Mouse (Mus musculus) regulatory T cell (primary cell): Measurements from ENCODE around the gene Dhx30.

Experiments
- in situ Hi-C: fragments of 300-600 bp; cut with MboI, MseI; formaldehyde crosslinking; loops from one replicate; pipeline ENCODE4 v1.15.1; 2025; ENCODE audit warnings: high pct_unique_total_duplicates

Gene Dhx30

DNA sequence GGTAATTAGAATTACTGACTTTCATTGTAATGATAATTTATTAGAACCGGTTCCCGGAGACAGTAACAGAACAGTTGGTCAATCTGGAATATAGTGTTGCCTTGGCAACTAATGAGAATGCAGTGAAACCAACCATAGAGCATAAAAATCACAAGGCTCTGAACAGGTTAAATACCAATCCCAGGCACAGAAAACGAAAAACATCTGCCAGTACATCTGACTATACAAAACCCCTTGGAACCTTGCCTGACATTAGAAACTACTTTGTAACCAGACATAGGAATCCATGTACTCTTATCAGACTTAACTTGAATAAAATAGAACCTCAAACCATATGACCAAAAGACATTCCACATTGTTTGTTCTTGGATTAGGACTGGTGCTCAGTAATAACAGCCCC lies 69.8 kb downstream of the Dhx30 start:
- in situ Hi-C loops, result no loop called here

DNA sequence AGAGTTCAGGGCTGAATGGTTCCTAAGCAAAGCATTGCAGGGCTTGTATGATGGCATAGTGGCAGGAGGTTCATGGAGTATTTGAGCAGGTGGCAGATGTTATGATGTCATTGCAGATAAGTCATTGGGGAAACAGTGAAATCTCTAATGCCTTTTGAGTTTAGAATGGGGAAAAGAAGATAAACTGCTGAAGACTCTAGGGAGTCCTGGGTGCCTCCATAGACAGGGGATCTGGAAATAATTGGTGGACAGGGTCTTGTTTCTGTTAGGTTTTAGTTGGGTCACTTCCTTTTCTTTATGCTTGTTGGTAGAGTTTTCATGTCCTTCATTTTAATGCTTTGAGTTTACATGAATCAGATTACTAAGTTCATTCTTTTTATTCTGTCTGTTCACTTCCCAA lies 70.4 kb downstream of the Dhx30 start:
- in situ Hi-C loops, result no loop called here

DNA sequence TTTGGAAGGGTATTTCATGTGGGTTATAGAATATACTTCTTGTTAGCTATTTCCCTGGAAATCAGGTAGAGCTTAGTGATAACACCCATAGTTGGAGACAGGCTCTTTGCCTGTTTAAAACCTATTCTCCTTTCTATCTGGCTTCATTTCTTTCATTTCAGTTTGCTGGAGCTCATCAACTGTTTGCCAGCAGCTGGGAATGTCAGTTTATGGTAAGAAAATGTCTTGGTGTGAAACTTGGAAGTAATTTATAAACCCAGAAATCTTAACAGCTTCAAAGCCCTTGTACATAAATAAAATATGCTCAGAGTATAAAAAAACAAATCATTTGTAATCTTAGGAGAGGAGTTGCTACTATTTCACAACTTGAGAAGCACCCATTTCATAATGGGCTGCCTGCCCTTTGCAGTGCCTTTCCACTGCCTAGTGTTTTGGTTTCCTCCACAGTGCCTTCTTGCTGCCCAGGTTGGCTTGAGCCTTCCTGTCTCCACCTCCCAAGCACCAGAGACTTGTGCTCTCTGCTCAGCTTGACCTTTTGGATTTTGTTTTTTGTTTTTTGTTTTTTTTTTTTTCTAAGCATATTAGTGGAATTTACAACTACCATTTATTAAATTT lies 71.8 kb downstream of the Dhx30 start:
- in situ Hi-C loops, result no loop called here

DNA sequence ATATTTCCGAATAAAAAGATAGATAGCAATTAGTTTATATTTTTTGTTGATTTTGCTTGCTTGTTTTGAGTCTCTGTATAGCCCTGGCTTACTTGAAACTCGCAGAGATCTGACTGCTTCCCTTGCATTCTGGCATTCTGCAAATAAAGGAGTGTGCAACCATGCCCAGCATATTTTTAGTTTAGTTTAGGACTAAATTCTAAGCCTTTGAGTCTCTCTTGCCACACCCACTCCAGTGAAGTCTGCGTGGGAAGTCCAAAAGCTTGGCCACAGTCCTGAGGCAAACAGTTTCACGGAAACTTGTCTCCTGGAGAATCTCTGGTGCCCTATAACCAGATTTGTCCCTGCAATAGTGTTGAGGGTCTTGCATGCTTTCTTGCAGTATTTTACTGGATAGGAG lies 73.3 kb downstream of the Dhx30 start:
- in situ Hi-C loops, result no loop called here

DNA sequence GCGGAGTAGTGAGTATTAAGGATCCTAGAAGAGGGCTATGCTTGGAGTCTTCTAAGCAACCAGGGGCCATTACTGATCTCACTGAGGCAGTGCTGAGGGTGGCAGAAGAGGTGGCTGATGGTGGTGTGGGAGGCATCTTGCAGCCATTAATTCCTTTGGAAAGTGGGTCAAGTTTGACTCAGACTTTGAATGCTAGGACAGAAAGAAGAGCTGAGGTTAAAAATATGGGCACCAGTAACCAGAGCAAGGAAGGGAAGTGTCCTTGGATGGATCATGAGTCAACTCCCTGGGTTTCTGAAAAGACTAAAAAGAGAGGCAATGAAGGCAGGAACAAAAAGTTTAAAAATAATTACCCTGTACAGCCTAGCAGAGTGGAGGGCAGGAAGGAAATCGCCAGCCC lies 79.1 kb downstream of the Dhx30 start:
- in situ Hi-C loops, result no loop called here

DNA sequence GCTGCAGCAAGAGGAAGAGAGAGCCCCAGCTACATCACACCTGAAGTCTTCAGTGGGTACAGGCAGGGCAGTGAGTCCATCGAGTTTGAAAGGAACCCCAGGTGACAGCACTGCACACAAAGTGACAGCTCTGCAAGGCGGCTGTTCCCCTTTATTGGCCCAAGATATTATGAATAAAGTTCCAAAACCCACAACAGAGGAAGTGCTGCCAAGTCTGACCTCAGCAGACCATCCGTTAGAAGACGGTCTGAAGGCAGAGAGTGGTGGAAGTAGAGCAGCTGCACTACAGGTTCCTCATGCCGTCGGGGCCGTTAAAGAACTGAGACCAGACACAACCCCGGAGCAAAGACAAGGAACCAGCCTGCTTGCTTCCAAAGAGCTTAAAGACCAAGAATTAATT lies 79.7 kb downstream of the Dhx30 start:
- in situ Hi-C loops, result no loop called here

DNA sequence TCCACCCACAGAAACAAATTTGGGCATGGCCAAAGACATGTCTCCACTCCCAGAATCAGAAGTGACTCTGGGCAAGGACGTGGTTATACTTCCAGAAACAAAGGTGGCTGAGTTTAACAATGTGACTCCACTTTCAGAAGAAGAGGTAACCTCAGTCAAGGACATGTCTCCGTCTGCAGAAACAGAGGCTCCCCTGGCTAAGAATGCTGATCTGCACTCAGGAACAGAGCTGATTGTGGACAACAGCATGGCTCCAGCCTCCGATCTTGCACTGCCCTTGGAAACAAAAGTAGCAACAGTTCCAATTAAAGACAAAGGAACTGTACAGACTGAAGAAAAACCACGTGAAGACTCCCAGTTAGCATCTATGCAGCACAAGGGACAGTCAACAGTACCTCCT lies 82.5 kb downstream of the Dhx30 start:
- in situ Hi-C loops, result no loop called here
